Mouse (Mus musculus) cerebellum, adult 2 months (tissue): ENCODE data around the gene D130040H23Rik.

Experiments
- CTCF ChIP-seq: fragments of 200-500 bp; IDR thresholded peaks from 2 replicates; pipeline ENCODE4 v1.5.1; 2011; ENCODE audit warnings: low read depth, mild to moderate bottlenecking, control low read depth, low read length, moderate library complexity, borderline replicate concordance; ENCODE audit not compliant: insufficient read depth
- POLR2A ChIP-seq: fragments of 200-500 bp; IDR thresholded peaks from 2 replicates; pipeline ENCODE4 v1.6.1; 2011; ENCODE audit warnings: low read length, control low read depth, borderline replicate concordance; ENCODE audit not compliant: insufficient read depth

DNA sequence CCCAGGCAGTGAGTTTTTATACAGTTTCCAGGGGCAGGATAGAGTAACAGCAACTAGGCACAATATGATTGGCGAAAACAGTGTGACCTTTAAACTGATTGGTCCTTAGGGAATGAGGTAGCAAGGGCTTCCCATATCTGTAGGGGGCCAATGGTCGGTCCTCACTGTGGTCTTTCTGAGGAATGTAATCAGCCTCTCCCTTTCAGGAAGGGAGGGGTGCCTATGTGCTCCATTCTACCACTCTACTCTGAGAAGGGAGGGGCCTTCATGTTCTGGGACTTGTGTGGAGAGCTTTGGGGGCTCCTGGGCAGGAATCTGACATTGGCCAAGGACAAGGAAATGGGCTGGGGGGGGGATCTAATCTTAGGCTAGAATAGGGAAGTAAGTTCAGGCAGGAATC is 53.9 kb downstream of the D130040H23Rik start:
- no peak for TF ChIP-seq CTCF
- no peak for TF ChIP-seq POLR2A
